Mouse (Mus musculus) kidney, embryonic 16.5 days (tissue): ENCODE results near the gene Obsl1. TPM values are rescaled to one million over a fixed set of nuclear protein-coding genes. Genes with fewer than 3 reads are reported as not detected.

Source experiments
- ATAC-seq: fragments of 200-750 bp; cut with Nextera tagmentation; 2 replicates; pipeline ENCODE4 v1.8.0; 2017; ENCODE audit warnings: moderate TSS enrichment; ENCODE audit not compliant: low FRiP score, low TSS enrichment
- H3K27ac ChIP-seq: fragments of 300-500 bp; sonication (generic); 2 replicates; pipeline ENCODE4 v1.5.1; 2014; ENCODE audit warnings: low read length
- H3K27me3 ChIP-seq: fragments of 300-500 bp; sonication (generic); 2 replicates; pipeline ENCODE4 v1.6.1; 2014; ENCODE audit warnings: low read length, control low read depth, mixed read lengths; ENCODE audit not compliant: insufficient read depth
- H3K36me3 ChIP-seq: fragments of 300-500 bp; sonication (generic); 2 replicates; pipeline ENCODE4 v1.6.1; 2014; ENCODE audit warnings: low read length, control low read depth, mixed read lengths; ENCODE audit not compliant: insufficient read depth
- H3K4me1 ChIP-seq: fragments of 300-500 bp; sonication (generic); 2 replicates; pipeline ENCODE4 v1.6.1; 2014; ENCODE audit warnings: low read length, control low read depth, mixed read lengths; ENCODE audit not compliant: insufficient read depth
- H3K4me2 ChIP-seq: fragments of 300-500 bp; sonication (generic); replicated peaks from 2 replicates; pipeline ENCODE4 v1.6.1; 2014; ENCODE audit warnings: low read depth, low read length
- H3K4me3 ChIP-seq: fragments of 300-500 bp; sonication (generic); 2 replicates; pipeline ENCODE4 v1.5.1; 2014; ENCODE audit warnings: mild to moderate bottlenecking, low read length
- H3K9ac ChIP-seq: fragments of 300-500 bp; sonication (generic); replicated peaks from 2 replicates; pipeline ENCODE4 v1.6.1; 2014; ENCODE audit warnings: low read length
- H3K9me3 ChIP-seq: fragments of 300-500 bp; sonication (generic); 2 replicates; pipeline ENCODE4 v1.6.1; 2016; ENCODE audit warnings: low read length, control low read depth
- WGBS: fragments of 180-500 bp; shearing (Covaris S2); extraction: QIAGEN DNeasy Blood & Tissue Kit; methylation state at CpG from one replicate; pipeline ENCODE4 v1.1.7; 2014; 5-methylcytosine and 5-hydroxymethylcytosine counted together
- polyA plus RNA-seq: library from polyadenylated mRNA; unstranded; fragments of >200 nt; fragmentation: Nextera tagmentation; extraction: Ambion mirVana; gene quantifications from 2 replicates; pipeline ENCODE4 v1.2.1, GENCODE M21; 2015

Obsl1 gene
- polyA plus RNA-seq, 1 experiment from 2014 or later, result 60.9 TPM

GRCm38 (mm10) chr1:75442171-75442570 is 64.1 kb downstream of the Obsl1 start:
- no peak overlapping the region for H3K27ac ChIP-seq
- peaks cover 53% of the 10 kb centered on the region for H3K4me1 ChIP-seq
- H3K4me3 ChIP-seq, result no peak overlapping the region
- peaks cover 5% of the 10 kb centered on the region; the same call in 1 of the 2 replicates for H3K36me3 ChIP-seq
- WGBS, result 80% methylated on average over 9 of the region's 9 CpGs
- no peaks in the 10 kb centered on the region for H3K9me3 ChIP-seq
- peaks cover 5% of the 10 kb centered on the region; the same call in 1 of the 2 replicates for H3K27me3 ChIP-seq
- no peak for ATAC-seq
- peak overlapping the region; percentile 40; the same call in 1 of the 2 replicates for H3K9ac ChIP-seq
- no peak overlapping the region for H3K4me2 ChIP-seq

DNA sequence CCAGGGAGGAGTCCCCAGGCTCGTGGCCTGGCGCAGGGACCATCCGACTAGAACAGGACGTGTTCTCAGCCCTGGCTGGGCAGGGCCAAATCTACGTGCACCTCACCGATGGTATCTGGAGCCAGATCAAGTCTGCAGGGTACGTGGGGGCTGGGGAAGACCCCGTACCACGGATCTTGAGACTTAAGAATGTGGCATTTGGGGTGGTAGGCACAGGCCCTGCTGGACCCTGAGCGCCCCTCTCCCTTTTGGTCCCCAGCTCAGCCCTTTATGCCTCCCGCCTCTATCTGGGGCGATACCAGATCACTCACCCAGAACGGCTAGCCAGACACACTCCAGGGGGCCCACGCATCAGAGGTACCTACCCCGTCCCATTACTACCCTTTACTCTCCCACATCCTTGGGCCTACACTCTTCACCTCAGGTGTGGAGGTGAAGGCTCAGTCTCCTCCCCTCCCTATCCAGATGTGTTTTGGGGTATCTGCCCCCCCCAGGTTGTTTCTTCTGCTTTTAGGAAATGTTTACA is 64.7 kb downstream of the Obsl1 start:
- H3K27ac ChIP-seq, result no peak overlapping the region
- H3K4me3 ChIP-seq, result no peak overlapping the region
- no peak overlapping the region for H3K4me2 ChIP-seq
- 68% methylated on average over 15 of the region's 15 CpGs for WGBS
- peaks cover 3% of the 10 kb centered on the region; the same call in 1 of the 2 replicates for H3K27me3 ChIP-seq
- no peak for ATAC-seq
- peaks cover 53% of the 10 kb centered on the region for H3K4me1 ChIP-seq
- peaks cover 5% of the 10 kb centered on the region; the same call in 1 of the 2 replicates for H3K36me3 ChIP-seq
- no peaks in the 10 kb centered on the region for H3K9me3 ChIP-seq
- H3K9ac ChIP-seq, result no peak overlapping the region

GRCm38 (mm10) chr1:75440661-75441060 is 65.6 kb downstream of the Obsl1 start:
- Histone ChIP-seq H3K4me2 (no peak overlapping the region), H3K9me3 (no peaks in the 10 kb centered on the region), H3K27ac (no peak overlapping the region), H3K27me3 (0 out of 2 replicates have a peak, but pooled peaks cover 3% of the 10 kb centered on the region), H3K9ac (no peak overlapping the region), H3K4me1 (peaks cover 49% of the 10 kb centered on the region), H3K4me3 (no peak overlapping the region), H3K36me3 (peaks cover 5% of the 10 kb centered on the region; the same call in 1 of the 2 replicates)
- ATAC-seq, result no peak
- WGBS, result 87% methylated on average over 7 of the region's 7 CpGs

GRCm38 (mm10) chr1:75438782-75439181 is 67.5 kb downstream of the Obsl1 start:
- peaks cover 30% of the 10 kb centered on the region for H3K4me1 ChIP-seq
- no peak overlapping the region for H3K4me2 ChIP-seq
- no peaks in the 10 kb centered on the region for H3K9me3 ChIP-seq
- 79% methylated on average over 8 of the region's 9 CpGs for WGBS
- no peak overlapping the region for H3K9ac ChIP-seq
- no peak overlapping the region for H3K27ac ChIP-seq
- peaks cover 5% of the 10 kb centered on the region; the same call in 1 of the 2 replicates for H3K36me3 ChIP-seq
- H3K4me3 ChIP-seq, result no peak overlapping the region
- ATAC-seq, result no peak
- H3K27me3 ChIP-seq, result no peaks in the 10 kb centered on the region

DNA sequence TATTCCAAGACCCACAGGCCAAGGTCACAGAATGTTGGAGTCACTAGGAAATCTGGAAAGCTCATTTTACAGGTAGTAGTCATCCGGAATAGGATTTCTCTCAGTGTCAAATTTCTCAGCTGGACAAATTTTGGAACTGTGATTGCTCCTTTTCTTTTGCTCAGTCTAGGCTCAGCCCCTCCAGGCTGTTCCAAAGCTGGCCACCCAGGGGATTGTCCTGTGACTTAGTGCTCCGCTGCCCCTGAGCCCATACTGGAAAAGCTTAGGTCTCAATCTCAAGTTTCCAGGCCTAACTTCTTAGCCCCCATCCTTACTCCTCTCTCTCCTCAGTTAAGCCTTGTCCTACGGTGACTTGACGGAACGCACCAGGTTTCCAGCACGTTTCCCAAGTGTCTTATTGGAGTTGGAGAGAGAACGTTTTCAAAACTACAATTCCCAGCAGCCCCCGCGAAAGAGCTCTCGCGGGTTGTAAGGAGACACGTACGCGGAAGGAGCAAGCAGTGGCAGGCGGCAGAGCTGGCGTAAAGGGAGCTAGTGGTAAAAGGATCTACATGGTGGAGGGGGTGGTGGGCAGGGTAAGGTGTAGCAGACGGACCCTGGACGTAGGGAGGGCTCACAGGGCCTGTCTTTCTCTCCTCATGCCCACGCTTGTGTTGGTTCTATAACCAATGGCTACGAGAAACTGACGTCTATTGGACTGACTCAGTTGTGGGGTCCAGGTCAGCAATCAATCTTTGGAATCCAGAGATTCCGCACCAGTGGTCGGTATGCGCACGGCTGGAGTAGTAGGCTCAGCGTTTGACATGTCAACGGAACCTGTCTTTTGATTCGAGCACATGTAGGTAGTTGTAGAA is 70.5 kb downstream of the Obsl1 start, which contains the start of gene Gmppa:
Gmppa (plus strand) TSS at position 456 of the 854 bp plus-strand sequence.
- Histone ChIP-seq H3K36me3 (peaks cover 3% of the 10 kb centered on the region; the same call in 1 of the 2 replicates), H3K4me3 (peak within 1 kb of the TSS; percentile 71), H3K27me3 (no peaks in the 10 kb centered on the region), H3K4me1 (peaks cover 13% of the 10 kb centered on the region), H3K4me2 (peak within 1 kb of the TSS; percentile 68), H3K9ac (peak within 1 kb of the TSS; percentile 80), H3K9me3 (no peaks in the 10 kb centered on the region), H3K27ac (peak within 1 kb of the TSS; percentile 41)
- WGBS, result 3% methylated on average over 28 of the region's 28 CpGs
- ATAC-seq, result peak; percentile 87

Other genes starting within 250 kb of the Obsl1 start
- 0.54 and 0.87 TPM in 2 replicates for gene Ptprn, start 241.9 kb downstream of the Obsl1 start, polyA plus RNA-seq
- gene Resp18, start 228.0 kb downstream of the Obsl1 start, polyA plus RNA-seq, result 1.0 and 3.0 TPM in 2 replicates
- gene Dnpep, start 188.5 kb downstream of the Obsl1 start, polyA plus RNA-seq, result 168 and 184 TPM in 2 replicates
- 41.6 and 53.6 TPM in 2 replicates for gene Des, start 146.1 kb downstream of the Obsl1 start, polyA plus RNA-seq
- 61.4 and 61.5 TPM in 2 replicates for gene Speg, start 131.2 kb downstream of the Obsl1 start, polyA plus RNA-seq
- 91.4 and 91.6 TPM in 2 replicates for gene Gmppa, start 70.5 kb downstream of the Obsl1 start, polyA plus RNA-seq
- gene Asic4, start 56.0 kb downstream of the Obsl1 start, polyA plus RNA-seq, result 1.00 and 1.5 TPM in 2 replicates
- 37.9 and 38.6 TPM in 2 replicates for gene Chpf, start 27.1 kb downstream of the Obsl1 start, polyA plus RNA-seq
- gene Tmem198, start 26.9 kb downstream of the Obsl1 start, polyA plus RNA-seq, result 0.77 and 0.99 TPM in 2 replicates
- gene Inha, start 625 bp upstream of the Obsl1 start, polyA plus RNA-seq, result 7.8 and 10.7 TPM in 2 replicates
- gene Stk11ip, start 15.1 kb upstream of the Obsl1 start, polyA plus RNA-seq, result 28.8 and 30.6 TPM in 2 replicates
- gene Slc4a3, start 39.8 kb upstream of the Obsl1 start, polyA plus RNA-seq, result 24.5 and 24.9 TPM in 2 replicates